Mouse (Mus musculus) limb, embryonic 11.5 days (tissue): ENCODE measurements at regions not wholly inside any gene's neighbourhood (a gene's known extent, or its start where the extent isn't known, plus 50 kb on each side); places are given as distances from the start of the nearest gene placed in this dataset.

ENCODE experiments used
- ATAC-seq: fragments of 200-750 bp; cut with Nextera tagmentation; 2 replicates; pipeline ENCODE4 v1.8.0; 2017; ENCODE audit warnings: low read depth; ENCODE audit not compliant: insufficient number of reproducible peaks, low FRiP score, low TSS enrichment
- DNase-seq: peaks from one replicate; pipeline ENCODE4 v3.0.0-alpha.2; 2015; ENCODE audit warnings: low spot score
- H3K27ac ChIP-seq: fragments of 300-500 bp; sonication (generic); replicated peaks from 2 replicates; pipeline ENCODE4 v1.5.1; 2014; ENCODE audit warnings: low read depth, mild to moderate bottlenecking, low read length
- H3K27me3 ChIP-seq: fragments of 300-500 bp; sonication (generic); 2 replicates; pipeline ENCODE4 v1.6.1; 2014; ENCODE audit warnings: mild to moderate bottlenecking, low read length, mixed read lengths; ENCODE audit not compliant: control insufficient read depth, insufficient read depth
- H3K36me3 ChIP-seq: fragments of 300-500 bp; sonication (generic); 2 replicates; pipeline ENCODE4 v1.6.1; 2014; ENCODE audit warnings: mild to moderate bottlenecking, low read length, moderate library complexity, mixed read lengths; ENCODE audit not compliant: control insufficient read depth, insufficient read depth
- H3K4me1 ChIP-seq: fragments of 300-500 bp; sonication (generic); 2 replicates; pipeline ENCODE4 v1.6.1; 2014; ENCODE audit warnings: low read length, mixed read lengths; ENCODE audit not compliant: control insufficient read depth, insufficient read depth
- H3K4me2 ChIP-seq: fragments of 300-500 bp; sonication (generic); 2 replicates; pipeline ENCODE4 v1.6.1; 2014; ENCODE audit warnings: low read depth, mild to moderate bottlenecking, moderate library complexity; ENCODE audit not compliant: severe bottlenecking
- H3K4me3 ChIP-seq: fragments of 300-500 bp; sonication (generic); 2 replicates; pipeline ENCODE4 v1.5.1; 2014; ENCODE audit warnings: low read depth, low read length
- H3K9ac ChIP-seq: fragments of 300-500 bp; sonication (generic); 2 replicates; pipeline ENCODE4 v1.6.1; 2014; ENCODE audit warnings: mild to moderate bottlenecking, low read length
- H3K9me3 ChIP-seq: fragments of 300-500 bp; sonication (generic); 2 replicates; pipeline ENCODE4 v1.6.1; 2016; ENCODE audit warnings: low read length; ENCODE audit not compliant: control insufficient read depth
- WGBS: fragments of 180-500 bp; shearing (Covaris S2); extraction: QIAGEN DNeasy Blood & Tissue Kit; methylation state at CpG from one replicate; pipeline ENCODE4 v1.1.7; 2014; 5-methylcytosine and 5-hydroxymethylcytosine counted together

DNA sequence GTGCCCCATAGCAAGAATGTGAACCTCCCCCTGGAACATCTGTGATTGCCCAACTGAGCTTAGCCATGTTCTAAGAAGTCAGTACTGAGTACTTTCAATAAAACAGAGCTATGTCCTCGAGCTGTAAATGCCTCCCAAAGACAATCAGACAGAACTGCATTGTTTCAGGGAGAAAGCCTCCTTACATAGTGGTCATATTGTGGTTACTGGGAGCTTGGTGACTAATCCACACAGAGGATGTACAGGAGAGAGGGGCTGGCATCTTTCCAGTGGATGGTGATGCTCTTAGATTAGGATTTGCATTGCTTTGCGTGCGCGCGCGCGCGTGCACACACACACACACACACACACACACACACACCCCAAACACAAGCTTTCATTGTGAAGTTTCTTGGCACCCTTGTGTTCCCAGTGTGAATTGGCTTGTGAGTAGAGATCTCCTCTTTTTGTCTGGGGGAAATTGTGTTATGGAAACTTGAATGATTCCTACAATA lies 286.3 kb downstream of the Osr1 start:
- no peak overlapping the region for H3K9ac ChIP-seq
- H3K9me3 ChIP-seq, result no peaks in the 10 kb centered on the region
- DNase-seq (no peak), ATAC-seq (no peak)
- 96% methylated on average over 8 of the region's 8 CpGs for WGBS
- no peaks in the 10 kb centered on the region for H3K4me1 ChIP-seq
- no peak overlapping the region for H3K27ac ChIP-seq
- no peak overlapping the region for H3K4me2 ChIP-seq
- no peaks in the 10 kb centered on the region for H3K36me3 ChIP-seq
- H3K4me3 ChIP-seq, result no peak overlapping the region
- no peaks in the 10 kb centered on the region for H3K27me3 ChIP-seq

DNA sequence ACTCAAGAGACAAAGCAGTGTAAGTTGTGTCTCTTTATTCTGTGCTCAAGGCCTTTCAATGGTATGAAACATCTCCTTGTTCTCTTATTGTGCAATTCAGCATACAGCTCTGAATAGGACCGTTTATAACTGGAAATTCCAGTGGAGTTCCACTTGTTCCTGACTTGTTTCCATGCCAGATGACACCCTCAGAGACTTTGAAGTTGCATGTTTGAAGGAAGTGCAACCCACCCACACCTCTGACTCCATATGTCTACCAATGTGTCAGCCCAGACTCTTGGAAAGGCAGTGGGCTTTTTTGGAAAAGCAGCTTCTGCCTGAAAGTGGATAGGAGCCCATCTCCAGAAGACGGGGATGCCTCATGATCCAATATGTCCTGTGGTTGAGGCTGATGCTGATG lies 288.1 kb downstream of the Osr1 start:
- Histone ChIP-seq H3K9me3 (no peaks in the 10 kb centered on the region), H3K4me2 (no peak overlapping the region), H3K27ac (no peak overlapping the region), H3K4me1 (no peaks in the 10 kb centered on the region), H3K36me3 (no peaks in the 10 kb centered on the region), H3K9ac (no peak overlapping the region), H3K27me3 (no peaks in the 10 kb centered on the region), H3K4me3 (no peak overlapping the region)
- WGBS, result 83% methylated on average over 2 of the region's 2 CpGs
- DNase-seq, result no peak
- no peak for ATAC-seq

DNA sequence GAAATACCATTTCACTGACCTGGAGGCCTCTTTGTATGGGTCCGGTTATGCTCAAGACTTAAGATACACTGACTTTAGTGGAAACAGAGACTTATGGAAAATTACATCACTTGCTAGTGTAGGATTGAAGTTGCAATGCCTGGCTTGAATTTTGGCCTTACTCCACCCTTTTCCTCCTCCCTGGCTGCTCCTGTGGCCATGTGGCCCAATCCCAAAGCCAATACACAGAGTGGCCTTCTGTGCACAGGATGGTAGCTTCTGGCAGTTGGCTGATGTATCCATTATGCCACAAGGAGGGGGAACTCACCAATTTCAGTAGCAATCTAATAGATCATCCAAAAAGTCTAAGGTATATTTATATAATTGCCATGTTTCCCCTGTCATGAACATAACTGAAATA lies 292.4 kb downstream of the Osr1 start:
- WGBS, result 98% methylated on average over 1 of the region's 1 CpGs
- ATAC-seq, result no peak
- H3K9me3 ChIP-seq, result no peaks in the 10 kb centered on the region
- no peak overlapping the region for H3K4me3 ChIP-seq
- no peaks in the 10 kb centered on the region for H3K4me1 ChIP-seq
- no peak overlapping the region for H3K4me2 ChIP-seq
- H3K27me3 ChIP-seq, result no peaks in the 10 kb centered on the region
- no peak overlapping the region for H3K27ac ChIP-seq
- no peaks in the 10 kb centered on the region for H3K36me3 ChIP-seq
- DNase-seq, result no peak
- H3K9ac ChIP-seq, result no peak overlapping the region

GRCm38 (mm10) chr12:9872236-9872635 lies 302.3 kb downstream of the Osr1 start:
- no peak for DNase-seq
- no peaks in the 10 kb centered on the region for H3K36me3 ChIP-seq
- no peaks in the 10 kb centered on the region for H3K9me3 ChIP-seq
- no peak overlapping the region for H3K27ac ChIP-seq
- H3K4me2 ChIP-seq, result no peak overlapping the region
- no peak for ATAC-seq
- no peaks in the 10 kb centered on the region for H3K27me3 ChIP-seq
- H3K4me3 ChIP-seq, result no peak overlapping the region
- H3K9ac ChIP-seq, result no peak overlapping the region
- WGBS, result 86% methylated on average over 4 of the region's 4 CpGs
- no peaks in the 10 kb centered on the region for H3K4me1 ChIP-seq

- Histone ChIP-seq H3K27me3 (no peaks in the 10 kb centered on the region), H3K4me2 (no peak overlapping the region), H3K4me1 (no peaks in the 10 kb centered on the region), H3K27ac (no peak overlapping the region), H3K4me3 (no peak overlapping the region), H3K36me3 (no peaks in the 10 kb centered on the region), H3K9ac (no peak overlapping the region), H3K9me3 (no peaks in the 10 kb centered on the region)
- WGBS, result 96% methylated on average over 1 of the region's 1 CpGs
- no peak for DNase-seq
- ATAC-seq, result no peak
These were observed 303.3 kb downstream of the Osr1 start for GRCm38 (mm10) chr12:9873214-9873613.

- 85% methylated on average over 2 of the region's 2 CpGs for WGBS
- no peak for ATAC-seq
- H3K27me3 ChIP-seq, result no peaks in the 10 kb centered on the region
These were observed 304.9 kb downstream of the Osr1 start for GRCm38 (mm10) chr12:9874823-9875222.

DNA sequence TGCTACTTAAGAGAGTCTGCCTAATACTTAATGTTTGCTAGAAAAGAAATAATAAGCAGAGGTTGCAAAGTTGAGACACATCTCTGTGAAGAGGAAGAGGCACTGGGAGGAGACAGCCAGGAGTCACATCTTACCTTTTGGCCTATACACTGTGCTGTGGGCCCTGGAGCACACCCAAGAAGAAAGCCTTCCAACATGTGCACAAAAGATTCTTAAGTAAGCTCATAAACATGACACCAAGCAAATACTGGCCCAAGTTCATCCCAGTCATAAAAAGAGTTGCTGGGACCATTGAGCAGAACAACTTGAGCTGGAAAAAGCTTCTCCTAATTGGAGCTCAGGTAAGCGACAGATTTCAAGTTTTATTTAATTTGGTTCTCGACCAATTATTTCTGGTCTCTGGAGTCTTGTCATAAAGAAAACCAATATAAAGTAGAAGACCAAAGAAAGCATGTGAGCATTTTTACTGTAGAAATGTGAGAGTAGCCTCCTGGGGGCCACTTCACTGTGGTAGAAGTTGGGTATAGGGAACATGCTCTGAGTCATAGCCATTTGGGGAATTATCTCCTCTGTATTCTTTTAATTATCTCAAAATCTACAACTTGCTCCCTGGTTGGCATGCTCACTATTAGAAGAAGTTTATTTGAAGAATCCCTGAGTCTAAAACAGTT lies 312.2 kb downstream of the Osr1 start:
- Histone ChIP-seq H3K9ac (no peak overlapping the region), H3K27me3 (no peaks in the 10 kb centered on the region), H3K36me3 (no peaks in the 10 kb centered on the region), H3K4me2 (no peak overlapping the region), H3K9me3 (no peaks in the 10 kb centered on the region), H3K4me3 (no peak overlapping the region), H3K27ac (no peak overlapping the region), H3K4me1 (no peaks in the 10 kb centered on the region)
- no peak for ATAC-seq
- no peak for DNase-seq
- WGBS, result 89% methylated on average over 2 of the region's 2 CpGs

More at GRCm38 (mm10) chr12:9874823-9875222, 304.9 kb downstream of the Osr1 start:
- Histone ChIP-seq H3K36me3 (no peaks in the 10 kb centered on the region), H3K4me1 (no peaks in the 10 kb centered on the region), H3K4me2 (no peak overlapping the region), H3K9me3 (no peaks in the 10 kb centered on the region), H3K4me3 (no peak overlapping the region), H3K9ac (no peak overlapping the region), H3K27ac (no peak overlapping the region)
- no peak for DNase-seq

- Histone ChIP-seq H3K4me1 (no peaks in the 10 kb centered on the region), H3K36me3 (no peaks in the 10 kb centered on the region), H3K4me3 (no peak overlapping the region), H3K4me2 (no peak overlapping the region), H3K9me3 (no peaks in the 10 kb centered on the region), H3K27me3 (no peaks in the 10 kb centered on the region), H3K27ac (no peak overlapping the region), H3K9ac (no peak overlapping the region)
- ATAC-seq (no peak), DNase-seq (no peak)
- WGBS, result 59% methylated on average over 1 of the region's 1 CpGs
These were observed 313.3 kb downstream of the Osr1 start for GRCm38 (mm10) chr12:9883037-9883730.
